Mouse (Mus musculus) E14TG2a.4 (cell line): ENCODE measurements around the gene Ssna1.

Source experiments
- H3K27me3 ChIP-seq: 2 replicates; pipeline ENCODE4 v1.6.1; 2014; ENCODE audit warnings: low read length, control low read depth; ENCODE audit not compliant: insufficient read depth
- H3K36me3 ChIP-seq: 2 replicates; pipeline ENCODE4 v1.6.1; 2014; ENCODE audit warnings: low read length, control low read depth; ENCODE audit not compliant: insufficient read depth
- H3K4me1 ChIP-seq: replicated peaks from 2 replicates; pipeline ENCODE4 v1.6.1; 2014; ENCODE audit warnings: low read depth, low read length, control low read depth
- H3K4me3 ChIP-seq: replicated peaks from 2 replicates; pipeline ENCODE4 v1.5.1; 2014; ENCODE audit warnings: mild to moderate bottlenecking, low read length
- H3K9me3 ChIP-seq: 2 replicates; pipeline ENCODE4 v1.6.1; 2014; ENCODE audit warnings: low read length, control low read depth
- CTCF ChIP-seq: conservative IDR thresholded peaks from 2 replicates; pipeline ENCODE4 v1.5.1; 2014; ENCODE audit warnings: low read length
- NANOG ChIP-seq: IDR thresholded peaks from 2 replicates; pipeline ENCODE4 v1.6.1; 2014; ENCODE audit warnings: borderline replicate concordance, low read length, mixed read lengths
- POU5F1 ChIP-seq: IDR thresholded peaks from 2 replicates; pipeline ENCODE4 v1.6.1; 2014; ENCODE audit warnings: low read length, borderline replicate concordance

Gene Ssna1

GRCm38 (mm10) chr2:25305587-25306359 is 33.5 kb upstream of the Ssna1 start:
- Histone ChIP-seq H3K36me3 (peaks cover 75% of the 10 kb centered on the region), H3K9me3 (no peaks in the 10 kb centered on the region)
- TF ChIP-seq NANOG (no peak), POU5F1 (no peak), CTCF (no peak)

GRCm38 (mm10) chr2:25304657-25305541 is 32.7 kb upstream of the Ssna1 start:
- TF ChIP-seq CTCF (no peak), NANOG (no peak), POU5F1 (no peak)
- H3K4me3 ChIP-seq: peak overlapping the region; percentile 76
- H3K27me3 ChIP-seq: peaks cover 60% of the 10 kb centered on the region
- peaks cover 75% of the 10 kb centered on the region for H3K36me3 ChIP-seq
- H3K9me3 ChIP-seq: no peaks in the 10 kb centered on the region
- peaks cover 36% of the 10 kb centered on the region for H3K4me1 ChIP-seq

More at GRCm38 (mm10) chr2:25305587-25306359, 33.5 kb upstream of the Ssna1 start:
- Histone ChIP-seq H3K4me1 (peaks cover 43% of the 10 kb centered on the region), H3K27me3 (peaks cover 67% of the 10 kb centered on the region), H3K4me3 (peak overlapping the region; percentile 76)

GRCm38 (mm10) chr2:25303931-25304656 is 31.9 kb upstream of the Ssna1 start:
- no peak overlapping the region for H3K4me3 ChIP-seq
- peaks cover 72% of the 10 kb centered on the region for H3K36me3 ChIP-seq
- H3K27me3 ChIP-seq: peaks cover 58% of the 10 kb centered on the region
- peaks cover 34% of the 10 kb centered on the region for H3K4me1 ChIP-seq
- TF ChIP-seq POU5F1 (no peak), NANOG (no peak), CTCF (no peak)
- H3K9me3 ChIP-seq: no peaks in the 10 kb centered on the region

GRCm38 (mm10) chr2:25303452-25303851 is 31.2 kb upstream of the Ssna1 start:
- Histone ChIP-seq H3K27me3 (peaks cover 52% of the 10 kb centered on the region), H3K36me3 (peaks cover 67% of the 10 kb centered on the region), H3K9me3 (no peaks in the 10 kb centered on the region), H3K4me3 (no peak overlapping the region), H3K4me1 (peaks cover 29% of the 10 kb centered on the region)
- TF ChIP-seq CTCF (no peak), NANOG (no peak), POU5F1 (no peak)

- Histone ChIP-seq H3K36me3 (peaks cover 70% of the 10 kb centered on the region), H3K27me3 (peaks cover 31% of the 10 kb centered on the region), H3K9me3 (no peaks in the 10 kb centered on the region), H3K4me1 (peaks cover 43% of the 10 kb centered on the region), H3K4me3 (no peak overlapping the region)
- no peak for TF ChIP-seq CTCF
- TF ChIP-seq NANOG: no peak
- no peak for TF ChIP-seq POU5F1
These were observed 25.8 kb upstream of the Ssna1 start for GRCm38 (mm10) chr2:25298046-25298445.

- Histone ChIP-seq H3K9me3 (no peaks in the 10 kb centered on the region), H3K4me1 (peaks cover 48% of the 10 kb centered on the region), H3K4me3 (no peak overlapping the region), H3K27me3 (peaks cover 36% of the 10 kb centered on the region), H3K36me3 (peaks cover 62% of the 10 kb centered on the region)
- TF ChIP-seq CTCF (no peak), NANOG (no peak)
These were observed 24.9 kb upstream of the Ssna1 start for GRCm38 (mm10) chr2:25297093-25297492.

GRCm38 (mm10) chr2:25293706-25294105 is 21.5 kb upstream of the Ssna1 start:
- no peak overlapping the region for H3K4me3 ChIP-seq
- peaks cover 70% of the 10 kb centered on the region for H3K27me3 ChIP-seq
- H3K4me1 ChIP-seq: peaks cover 80% of the 10 kb centered on the region
- no peak for TF ChIP-seq NANOG
- TF ChIP-seq POU5F1: no peak
- no peak for TF ChIP-seq CTCF
- H3K36me3 ChIP-seq: peaks cover 52% of the 10 kb centered on the region
- H3K9me3 ChIP-seq: no peaks in the 10 kb centered on the region

- TF ChIP-seq POU5F1 (no peak), CTCF (peak; percentile 86)
- Histone ChIP-seq H3K9me3 (no peaks in the 10 kb centered on the region), H3K36me3 (peaks cover 44% of the 10 kb centered on the region), H3K27me3 (peaks cover 78% of the 10 kb centered on the region), H3K4me3 (peak overlapping the region; percentile 78), H3K4me1 (peaks cover 80% of the 10 kb centered on the region)
These were observed 20.6 kb upstream of the Ssna1 start for GRCm38 (mm10) chr2:25292856-25293255.
